Mouse (Mus musculus): Measurements from ENCODE around the gene Pmvk. TPM values are rescaled to one million over a fixed set of nuclear protein-coding genes. Genes with fewer than 3 reads are reported as not detected.

The Pmvk gene
- 25.5 and 26.8 TPM in 2 replicates for polyA plus RNA-seq (2015; fragmentation: Nextera tagmentation; extraction: Ambion mirVana)

DNA sequence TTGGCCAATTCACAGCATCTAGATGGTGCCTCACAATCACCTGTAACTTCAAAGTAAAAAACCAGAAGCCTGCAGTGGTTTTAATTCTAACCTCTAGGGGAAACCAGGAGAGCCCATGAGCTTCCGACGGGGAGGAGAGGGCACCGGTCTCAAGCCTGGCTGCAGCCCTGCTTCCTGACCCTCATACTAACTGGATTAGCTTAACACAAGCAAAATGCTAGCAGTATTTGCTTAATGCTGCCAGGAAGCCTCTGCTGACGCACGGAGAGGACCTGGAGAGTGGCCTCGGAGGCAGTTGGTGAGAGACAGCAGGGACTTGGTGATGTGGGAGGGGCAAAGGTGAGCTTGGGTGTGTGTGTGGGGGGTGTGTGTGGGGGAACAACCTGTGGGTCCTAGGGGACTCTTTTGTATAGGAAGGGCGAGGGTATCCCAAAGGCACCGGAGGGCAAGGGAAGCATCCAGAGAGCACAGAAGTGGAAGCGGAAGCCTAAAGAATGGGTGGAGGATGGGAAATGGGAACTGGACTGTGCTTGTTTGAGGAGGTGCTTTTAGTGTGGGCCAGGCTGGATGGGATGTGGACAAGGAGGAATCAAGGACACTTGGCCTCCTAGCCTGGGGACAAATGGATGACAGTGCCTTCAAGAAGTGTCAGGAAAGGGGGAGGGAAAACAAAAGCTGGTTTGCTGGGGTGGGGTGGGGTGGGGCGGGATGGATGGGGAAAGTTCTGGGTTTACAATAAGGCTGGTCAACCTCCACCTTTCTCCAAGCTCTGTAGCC lies at the start of gene Pmvk:
TSS of gene Pmvk (plus strand) at position 141 of the 777 bp plus-strand sequence.

GRCm38 (mm10) chr3:89411490-89412393 lies 42.6 kb upstream of the Pmvk start, which contains the start of gene Flad1:
Gene Flad1, minus strand, starts transcription at chr3:89411870.

GRCm38 (mm10) chr3:89418170-89418860 lies 36.0 kb upstream of the Pmvk start, which contains the start of the genes Cks1b and Shc1:
Gene Cks1b, minus strand, starts transcription at chr3:89418383.
Gene Shc1, plus strand, starts transcription at chr3:89418443.

DNA sequence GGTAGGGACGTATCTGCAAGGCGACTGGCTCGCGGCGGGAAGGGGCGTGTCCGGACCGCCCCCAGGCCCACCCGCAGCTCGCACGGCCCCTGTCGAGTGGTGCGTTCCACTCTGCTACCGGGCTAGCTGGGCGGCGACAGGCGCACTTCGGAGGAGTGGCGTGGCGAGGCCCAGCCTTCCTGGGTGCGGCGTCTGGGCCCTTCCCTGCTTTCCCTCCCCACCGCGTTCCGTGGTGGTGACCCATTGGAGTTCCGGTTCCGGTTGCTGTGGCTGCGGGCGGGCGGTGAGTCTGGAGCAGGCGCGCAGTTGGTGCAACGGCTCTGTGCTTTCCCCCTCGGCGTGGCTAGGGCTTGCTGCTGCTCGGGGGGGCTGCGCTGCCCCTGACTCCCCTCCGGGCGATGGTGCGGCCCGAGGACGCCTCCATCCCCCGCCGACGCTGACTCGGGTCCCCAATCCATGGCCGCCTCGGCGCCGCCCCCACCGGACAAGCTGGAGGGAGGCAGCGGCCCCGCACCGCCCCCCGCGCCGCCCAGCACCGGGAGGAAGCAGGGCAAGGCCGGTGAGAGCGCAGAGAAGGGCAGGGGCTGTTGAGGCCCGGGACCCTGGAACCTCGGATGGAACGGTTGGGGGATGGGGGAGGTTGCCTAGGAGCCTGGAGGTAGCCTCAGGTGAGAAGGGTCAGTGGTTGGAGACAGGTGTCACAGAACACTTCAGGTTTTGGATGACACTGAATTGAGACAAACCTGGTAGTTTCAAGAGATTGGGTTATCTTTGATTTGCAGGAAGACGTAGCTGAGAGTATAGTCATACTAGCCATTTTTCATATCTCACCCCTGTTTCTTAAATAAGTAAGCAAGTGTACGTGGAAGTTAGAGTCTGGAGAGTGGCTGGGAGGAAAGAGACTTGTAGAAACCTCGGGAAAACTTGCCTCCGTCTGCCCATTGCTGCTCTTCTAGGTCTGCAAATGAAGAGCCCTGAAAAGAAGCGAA lies 23.9 kb upstream of the Pmvk start, which contains the start of gene Pygo2:
TSS of gene Pygo2 (plus strand) at position 44 of the 989 bp plus-strand sequence.

GRCm38 (mm10) chr3:89436176-89437113 lies 17.9 kb upstream of the Pmvk start, which contains the start of gene Pbxip1:
Gene Pbxip1, plus strand, starts transcription at chr3:89436706.

Other genes starting within 250 kb of the Pmvk start
- gene Thbs3, start 239.4 kb upstream of the Pmvk start, polyA plus RNA-seq (2015; fragmentation: Nextera tagmentation; extraction: Ambion mirVana): 4.1 and 6.7 TPM in 2 replicates
- 110 and 117 TPM in 2 replicates for gene Mtx1, start 227.5 kb upstream of the Pmvk start, polyA plus RNA-seq (2015; fragmentation: Nextera tagmentation; extraction: Ambion mirVana)
- gene Muc1, start 225.5 kb upstream of the Pmvk start, polyA plus RNA-seq (2015; fragmentation: Nextera tagmentation; extraction: Ambion mirVana): 0.24 and 0.66 TPM in 2 replicates
- gene Krtcap2, start 208.6 kb upstream of the Pmvk start, polyA plus RNA-seq (2015; fragmentation: Nextera tagmentation; extraction: Ambion mirVana): 142 and 145 TPM in 2 replicates
- gene Trim46, start 208.2 kb upstream of the Pmvk start, polyA plus RNA-seq (2015; fragmentation: Nextera tagmentation; extraction: Ambion mirVana): 0.10 and 0.32 TPM in 2 replicates
- 92.8 and 112 TPM in 2 replicates for gene Dpm3, start 195.2 kb upstream of the Pmvk start, polyA plus RNA-seq (2015; fragmentation: Nextera tagmentation; extraction: Ambion mirVana)
- gene Slc50a1, start 184.0 kb upstream of the Pmvk start, polyA plus RNA-seq (2015; fragmentation: Nextera tagmentation; extraction: Ambion mirVana): 36.7 and 47.5 TPM in 2 replicates
- 12.4 and 15.9 TPM in 2 replicates for gene Efna1, start 173.4 kb upstream of the Pmvk start, polyA plus RNA-seq (2015; fragmentation: Nextera tagmentation; extraction: Ambion mirVana)
- 0.12 and 0.20 TPM in 2 replicates for gene Efna3, start 131.6 kb upstream of the Pmvk start, polyA plus RNA-seq (2015; fragmentation: Nextera tagmentation; extraction: Ambion mirVana)
- 2.4 and 2.6 TPM in 2 replicates for gene Efna4, start 116.5 kb upstream of the Pmvk start, polyA plus RNA-seq (2015; fragmentation: Nextera tagmentation; extraction: Ambion mirVana)
- 32.1 and 39.1 TPM in 2 replicates for gene Adam15, start 104.5 kb upstream of the Pmvk start, polyA plus RNA-seq (2015; fragmentation: Nextera tagmentation; extraction: Ambion mirVana)
- 0.07 TPM in 1 of 2 replicates, not detected in the other for gene Dcst2, start 92.6 kb upstream of the Pmvk start, polyA plus RNA-seq (2015; fragmentation: Nextera tagmentation; extraction: Ambion mirVana)
- gene Dcst1, start 89.3 kb upstream of the Pmvk start, polyA plus RNA-seq (2015; fragmentation: Nextera tagmentation; extraction: Ambion mirVana): 0.10 and 0.22 TPM in 2 replicates
- gene Zbtb7b, start 59.8 kb upstream of the Pmvk start, polyA plus RNA-seq (2015; fragmentation: Nextera tagmentation; extraction: Ambion mirVana): 2.5 and 4.8 TPM in 2 replicates
- not detected in 2 replicates for gene Lenep, start 51.7 kb upstream of the Pmvk start, polyA plus RNA-seq (2015; fragmentation: Nextera tagmentation; extraction: Ambion mirVana)
- 17.2 and 17.7 TPM in 2 replicates for gene Flad1, start 42.7 kb upstream of the Pmvk start, polyA plus RNA-seq (2015; fragmentation: Nextera tagmentation; extraction: Ambion mirVana)
- 345 and 362 TPM in 2 replicates for gene Cks1b, start 36.2 kb upstream of the Pmvk start, polyA plus RNA-seq (2015; fragmentation: Nextera tagmentation; extraction: Ambion mirVana)
- 42.6 and 45.2 TPM in 2 replicates for gene Shc1, start 36.1 kb upstream of the Pmvk start, polyA plus RNA-seq (2015; fragmentation: Nextera tagmentation; extraction: Ambion mirVana)
- 13.2 and 16.6 TPM in 2 replicates for gene Pygo2, start 24.3 kb upstream of the Pmvk start, polyA plus RNA-seq (2015; fragmentation: Nextera tagmentation; extraction: Ambion mirVana)
- gene Pbxip1, start 17.8 kb upstream of the Pmvk start, polyA plus RNA-seq (2015; fragmentation: Nextera tagmentation; extraction: Ambion mirVana): 19.8 and 25.3 TPM in 2 replicates
- 0.43 and 1.0 TPM in 2 replicates for gene Kcnn3, start 65.6 kb downstream of the Pmvk start, polyA plus RNA-seq (2015; fragmentation: Nextera tagmentation; extraction: Ambion mirVana)

Measured in spleen, postnatal 0 days (tissue).